Mouse (Mus musculus): ENCODE data around the gene Mrps2. TPM values are rescaled to one million over a fixed set of nuclear protein-coding genes. Genes with fewer than 3 reads are reported as not detected.

Gene Mrps2
- total RNA-seq (2015) (29.0 and 29.3 TPM in 2 replicates), total RNA-seq (2017) (15.7 and 16.7 TPM in 2 replicates)

DNA sequence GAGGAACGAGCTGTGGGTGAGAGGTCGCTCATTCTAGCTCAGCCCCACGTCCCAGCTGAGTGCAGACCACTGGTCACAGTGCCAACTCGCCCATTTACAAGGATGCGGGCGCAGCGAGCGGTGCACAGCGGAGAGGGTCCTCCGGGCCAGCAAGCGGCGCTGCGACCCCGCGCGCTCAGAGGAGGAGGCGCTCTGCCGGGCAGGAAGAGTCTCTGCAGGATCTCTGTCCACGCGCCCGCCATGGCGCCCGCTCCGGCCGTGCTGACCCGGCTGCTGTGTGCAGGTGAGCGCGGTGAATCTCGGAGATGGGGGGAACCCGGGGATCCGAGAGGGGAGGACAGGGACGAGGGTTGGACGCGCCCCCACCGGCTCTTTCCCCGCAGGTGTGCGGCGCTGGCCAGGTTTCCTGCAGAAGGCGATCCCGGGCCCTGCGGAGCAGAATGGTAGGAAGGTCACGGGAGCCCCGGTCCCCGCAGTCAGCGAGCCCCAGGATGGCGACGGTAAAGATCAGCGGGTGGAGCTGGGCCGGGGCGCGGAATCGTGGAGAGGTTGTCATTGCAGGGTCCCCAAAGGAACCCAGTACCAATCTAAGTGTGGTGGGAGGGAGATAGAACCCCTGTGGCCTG is at the start of gene Mrps2:
Mrps2 (plus strand) TSS at position 207 of the 626 bp plus-strand sequence.
- peak; percentile 98 for ATAC-seq (ENCODE audit: poor library complexity, severe bottlenecking)

GRCm38 (mm10) chr2:28419898-28420297 is 48.0 kb upstream of the Mrps2 start:
- ATAC-seq (ENCODE audit: poor library complexity, severe bottlenecking) = peak; percentile 38; the same call in 1 of the 2 replicates

- peak; percentile 56 for ATAC-seq (ENCODE audit: poor library complexity, severe bottlenecking)
Measured at GRCm38 (mm10) chr2:28423167-28423566, 44.7 kb upstream of the Mrps2 start.

DNA sequence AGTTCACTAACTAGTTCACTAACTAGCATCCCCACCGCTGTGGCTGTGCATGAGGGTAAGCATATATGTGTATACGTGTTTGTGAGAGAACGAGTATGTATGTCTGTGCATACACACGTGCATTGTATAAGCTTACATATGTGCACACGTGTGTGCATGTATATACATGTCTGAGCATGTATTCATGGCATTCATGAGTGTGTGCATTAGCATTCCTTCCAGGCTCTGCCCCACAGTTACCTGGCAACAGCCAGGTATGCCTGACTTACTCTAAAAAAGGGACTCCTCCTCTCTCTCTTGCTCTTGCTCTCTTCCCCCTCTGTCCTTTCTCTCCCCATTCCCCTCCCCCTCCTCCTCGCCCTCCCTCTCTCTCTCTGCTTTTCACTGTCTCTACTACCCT is 40.6 kb upstream of the Mrps2 start:
- ATAC-seq (ENCODE audit: poor library complexity, severe bottlenecking) = no peak

DNA sequence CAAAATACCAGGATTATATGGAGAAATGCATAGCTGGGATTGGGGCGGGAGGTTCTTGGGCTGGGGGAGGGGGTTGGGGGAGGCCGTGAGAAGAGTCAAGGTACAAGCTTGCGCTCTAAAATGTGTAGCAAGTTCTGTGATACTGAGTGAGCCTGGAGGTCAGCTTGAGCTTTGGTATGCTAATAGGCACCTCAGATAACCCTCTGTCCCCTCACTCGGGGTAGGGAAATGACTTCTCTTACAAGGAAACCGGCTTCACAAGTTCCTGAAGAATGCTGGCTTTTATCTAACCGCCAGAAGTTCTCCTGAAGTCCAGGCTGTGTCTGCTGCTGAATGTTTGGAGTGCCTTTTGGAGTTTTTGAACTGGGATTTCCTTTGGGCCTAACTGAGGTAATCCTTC is 37.0 kb upstream of the Mrps2 start:
- no peak for ATAC-seq (ENCODE audit: poor library complexity, severe bottlenecking)

GRCm38 (mm10) chr2:28432811-28433210 is 35.1 kb upstream of the Mrps2 start:
- ATAC-seq (ENCODE audit: poor library complexity, severe bottlenecking) = no peak

GRCm38 (mm10) chr2:28433512-28433911 is 34.4 kb upstream of the Mrps2 start:
- no peak for ATAC-seq (ENCODE audit: poor library complexity, severe bottlenecking)

GRCm38 (mm10) chr2:28435401-28435800 is 32.5 kb upstream of the Mrps2 start:
- ATAC-seq (ENCODE audit: poor library complexity, severe bottlenecking) = no peak

DNA sequence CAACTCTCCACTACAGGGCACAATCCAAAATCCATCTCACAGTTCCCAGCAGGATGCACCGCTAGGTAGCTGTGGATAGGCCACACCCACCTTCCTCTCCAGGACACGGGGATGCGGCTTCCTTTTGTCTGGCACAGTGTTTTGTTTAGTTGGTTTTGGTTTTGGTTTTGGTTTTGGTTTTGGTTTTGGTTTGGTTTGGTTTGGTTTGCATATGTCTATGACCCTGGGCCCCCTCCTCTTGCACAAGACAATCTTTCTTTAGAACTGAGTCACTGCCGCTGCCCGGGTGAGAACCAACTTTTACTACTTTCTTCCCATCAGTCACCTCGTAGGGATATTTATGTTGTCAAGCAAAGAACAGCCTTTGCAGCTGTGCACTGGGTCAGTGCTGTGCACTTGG is 27.0 kb upstream of the Mrps2 start:
- no peak for ATAC-seq (ENCODE audit: poor library complexity, severe bottlenecking)

- no peak for ATAC-seq (ENCODE audit: poor library complexity, severe bottlenecking)
Measured at GRCm38 (mm10) chr2:28445082-28445481, 22.8 kb upstream of the Mrps2 start.

- ATAC-seq (ENCODE audit: poor library complexity, severe bottlenecking) = no peak
Measured at GRCm38 (mm10) chr2:28446181-28446514, 21.7 kb upstream of the Mrps2 start.

DNA sequence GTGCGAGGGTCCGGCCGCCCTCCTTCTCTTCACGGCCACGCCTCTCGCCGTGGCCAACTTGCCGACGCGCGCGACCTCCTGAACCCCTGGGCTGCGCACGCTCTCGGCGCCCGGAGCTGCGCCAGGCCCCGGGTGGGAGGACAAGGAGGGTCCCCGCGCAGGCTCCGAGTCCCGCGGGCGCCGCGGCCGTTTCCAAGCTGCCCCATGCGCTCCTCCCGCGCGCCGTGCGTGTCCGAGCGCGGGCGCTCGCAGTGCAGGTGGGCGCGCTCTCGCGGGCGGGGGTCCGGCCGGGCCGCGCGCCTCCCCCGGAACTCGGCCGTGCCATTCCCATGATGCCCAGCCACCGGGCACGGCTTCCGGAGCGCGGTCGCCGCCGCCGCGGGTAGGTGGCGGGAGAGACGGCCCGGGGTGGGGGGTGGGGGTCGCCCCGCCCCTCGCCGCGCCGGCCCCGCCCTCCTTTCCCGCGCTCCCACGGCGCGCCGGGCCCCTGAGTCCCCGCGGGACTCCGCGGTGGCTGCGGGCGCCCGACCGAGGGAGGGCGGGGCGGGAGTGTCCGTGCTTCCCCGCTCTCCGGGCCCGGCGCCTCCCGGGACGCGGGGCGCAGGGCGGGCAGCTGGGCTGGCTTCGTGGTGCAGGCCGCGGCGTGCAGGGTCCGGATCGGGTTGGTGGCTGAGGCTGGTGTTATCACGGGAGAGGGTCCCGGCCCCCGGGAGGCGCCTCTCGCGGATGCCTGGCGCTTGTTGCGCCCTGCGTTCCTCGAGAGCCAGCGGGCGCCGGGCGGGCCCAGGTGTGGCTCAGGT is 21.2 kb upstream of the Mrps2 start, which contains the start of gene Ppp1r26:
Ppp1r26 (plus strand) TSS at position 286 of the 800 bp plus-strand sequence.
- ATAC-seq (ENCODE audit: poor library complexity, severe bottlenecking) = no peak

DNA sequence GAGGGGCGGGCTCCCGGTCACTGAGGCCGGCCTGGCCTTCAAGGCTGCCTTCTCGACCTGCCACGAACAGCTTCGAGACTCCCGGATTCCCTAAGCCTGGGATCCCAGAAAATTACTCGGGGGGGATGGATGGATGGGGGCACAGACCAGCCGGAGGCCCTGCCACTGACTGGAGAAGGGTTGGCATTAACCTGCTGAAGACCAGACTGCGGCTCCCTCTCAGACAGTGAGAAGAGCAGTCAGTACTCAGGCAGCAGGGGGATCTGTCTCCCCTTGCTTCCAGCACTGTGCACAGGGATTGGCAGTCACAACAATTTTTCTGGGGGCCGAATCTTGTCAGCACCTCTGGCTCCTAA is 20.6 kb upstream of the Mrps2 start:
- no peak for ATAC-seq (ENCODE audit: poor library complexity, severe bottlenecking)

DNA sequence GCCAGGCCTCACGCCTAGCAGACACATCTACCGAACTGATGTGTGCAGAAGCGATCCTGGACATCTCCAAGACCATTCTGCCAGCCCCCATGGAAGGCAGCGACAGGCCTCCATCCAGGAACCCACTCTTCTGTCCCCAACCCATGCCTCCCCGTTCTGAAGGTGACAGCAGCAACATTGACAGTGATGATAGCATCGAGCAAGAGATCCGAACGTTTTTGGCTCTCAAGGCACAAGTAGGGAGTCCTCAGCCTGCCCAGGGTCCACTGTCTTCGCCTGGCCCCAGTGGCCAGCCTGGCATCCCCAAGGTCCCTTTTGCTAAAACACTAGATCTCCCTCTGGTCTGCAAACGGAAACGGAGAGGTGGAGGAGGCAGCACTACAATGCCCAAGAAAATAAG is 16.2 kb upstream of the Mrps2 start:
- no peak for ATAC-seq (ENCODE audit: poor library complexity, severe bottlenecking)

DNA sequence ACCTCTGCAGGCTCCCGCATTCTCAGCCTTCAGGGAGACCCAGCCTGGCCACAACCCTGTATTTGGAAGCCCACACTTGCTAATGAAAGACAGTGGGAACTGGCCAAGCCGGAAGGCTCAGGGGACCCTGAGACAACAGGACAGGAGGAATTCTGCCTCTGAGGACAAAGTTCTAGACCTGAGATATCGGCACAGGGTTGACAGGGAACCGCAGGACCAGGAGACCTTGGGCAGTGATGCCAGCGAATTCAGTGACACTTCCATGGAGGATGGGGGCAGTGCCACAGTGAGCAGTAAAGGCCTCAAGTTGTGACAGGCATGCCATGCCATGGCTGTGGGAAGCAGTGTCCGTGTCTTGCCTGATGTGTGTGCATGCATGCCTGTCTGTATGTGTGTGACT is 14.3 kb upstream of the Mrps2 start:
- no peak for ATAC-seq (ENCODE audit: poor library complexity, severe bottlenecking)

- ATAC-seq (ENCODE audit: poor library complexity, severe bottlenecking) = no peak
Measured at GRCm38 (mm10) chr2:28456616-28457015, 11.2 kb upstream of the Mrps2 start.

- ATAC-seq (ENCODE audit: poor library complexity, severe bottlenecking) = peak; percentile 44
Measured at GRCm38 (mm10) chr2:28463919-28464318, 3.9 kb upstream of the Mrps2 start.

DNA sequence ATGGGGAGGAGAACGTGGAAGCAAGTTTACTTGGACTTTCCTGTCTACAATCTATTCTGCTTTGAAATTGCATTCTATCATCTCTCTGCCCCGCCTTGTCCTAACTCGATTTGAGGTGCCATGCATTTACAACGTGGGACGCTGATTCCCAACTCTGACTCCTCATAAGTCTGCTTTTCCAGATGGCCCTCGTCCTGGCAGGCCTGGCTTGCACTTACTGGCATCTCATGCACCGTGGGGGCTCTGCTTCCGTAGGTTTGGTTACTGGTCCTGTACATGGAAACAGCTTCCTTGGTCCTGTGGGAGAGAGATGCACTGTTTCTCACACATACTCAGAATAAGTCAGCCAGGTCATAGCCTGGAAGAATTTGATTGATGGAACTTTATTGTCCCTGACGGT is 2.9 kb upstream of the Mrps2 start:
- no peak for ATAC-seq (ENCODE audit: poor library complexity, severe bottlenecking)

GRCm38 (mm10) chr2:28465836-28466518 is 1.9 kb upstream of the Mrps2 start, which contains the start of gene 1700007K13Rik:
TSS of gene 1700007K13Rik (minus strand) at chr2:28466332.
- no peak for ATAC-seq (ENCODE audit: poor library complexity, severe bottlenecking)

DNA sequence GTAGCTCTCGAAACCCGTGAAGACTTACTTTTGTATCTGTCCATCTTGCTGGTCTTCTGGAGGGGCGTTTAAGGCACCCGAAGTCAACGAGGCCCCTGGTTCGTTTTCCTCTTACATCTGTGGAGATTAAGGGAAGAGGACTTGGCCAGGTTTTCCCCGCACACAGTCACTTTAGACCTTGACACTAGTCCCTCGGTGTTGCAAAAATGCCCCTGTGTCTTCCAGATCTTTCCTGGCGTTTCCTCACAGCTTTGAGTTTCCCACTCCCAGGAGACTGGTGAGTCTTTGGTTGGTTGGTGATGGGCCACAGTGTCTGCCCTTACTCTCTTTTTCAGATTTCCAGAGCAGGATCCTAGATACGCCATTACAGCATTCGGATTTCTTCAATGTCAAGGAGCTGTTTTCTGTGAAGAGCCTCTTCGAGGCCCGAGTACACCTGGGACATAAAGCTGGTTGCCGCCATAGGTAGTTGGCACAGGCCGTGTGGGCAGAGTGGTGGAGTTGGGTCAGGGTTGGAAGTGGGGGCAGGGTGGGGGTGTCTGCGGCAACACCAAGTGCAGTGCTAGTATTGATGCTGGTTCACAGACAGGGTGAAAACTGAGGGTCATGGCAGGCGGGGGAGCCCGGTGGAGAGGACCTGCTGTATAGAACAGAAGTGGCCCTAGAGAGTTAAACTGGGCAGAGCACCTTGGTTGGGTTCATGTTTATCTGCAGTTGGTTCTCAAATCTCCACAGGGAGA is 790 bp downstream of the Mrps2 start:
- ATAC-seq (ENCODE audit: poor library complexity, severe bottlenecking) = no peak

- no peak for ATAC-seq (ENCODE audit: poor library complexity, severe bottlenecking)
Measured at GRCm38 (mm10) chr2:28469461-28469860, 1.6 kb downstream of the Mrps2 start.

Measured in megakaryocyte, adult 5-6 weeks (primary cell).